Mouse (Mus musculus): ENCODE results near the gene Pet117. TPM values are rescaled to one million over a fixed set of nuclear protein-coding genes. Genes with fewer than 3 reads are reported as not detected.

The Pet117 gene
- polyA plus RNA-seq (2012; fragmentation: generic; extraction: Trizol): 1.2 TPM
- long read RNA-seq, experiment 1: 0 reads
- long read RNA-seq, experiment 2: 0 reads

DNA sequence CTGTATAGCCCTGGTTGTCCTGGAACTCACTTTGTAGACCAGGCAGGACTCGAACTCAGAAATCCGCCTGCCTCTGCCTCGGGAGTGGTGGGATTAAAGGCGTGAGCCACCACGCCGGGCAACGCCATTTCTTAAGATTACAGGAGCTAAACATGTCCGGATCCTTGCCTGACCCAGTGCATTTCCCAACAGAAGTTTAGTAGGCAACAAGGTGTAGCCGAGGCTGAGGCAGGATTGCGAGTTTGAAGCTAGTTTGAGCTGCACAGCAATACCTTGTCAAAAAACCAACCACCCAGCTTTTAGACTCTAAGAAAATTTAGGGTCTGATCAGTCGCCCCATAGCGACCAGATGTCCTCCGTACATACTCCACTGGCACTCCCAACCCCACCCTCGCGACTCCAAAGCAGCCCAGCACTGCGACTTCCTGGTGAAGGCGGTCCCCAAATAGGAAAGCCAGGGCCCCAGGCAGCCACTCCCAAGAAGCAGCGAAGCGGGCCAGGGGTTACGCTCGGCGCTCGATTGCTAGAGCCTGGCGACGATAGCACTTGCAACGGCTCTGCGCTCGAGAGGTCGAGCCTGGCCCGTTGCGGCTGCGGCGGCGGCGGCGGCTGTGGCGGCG, at the start of gene Pet117, which contains the start of gene Kat14:
Gene Pet117, plus strand, starts transcription at position 597 of the 620 bp plus-strand sequence.
Gene Kat14, plus strand, starts transcription at position 584 of the 620 bp plus-strand sequence.
- TF ChIP-seq FOSL1 (IDR thresholded peaks at IDR 0.05; ENCODE audit: insufficient read depth, low read length, poor library complexity, severe bottlenecking) (no peak), MAX (IDR thresholded peaks at IDR 0.05) (no peak), CEBPB (IDR thresholded peaks at IDR 0.05; ENCODE audit: low read depth) (no peak), CTCF (IDR thresholded peaks at IDR 0.05; ENCODE audit: control insufficient read depth, insufficient read depth, insufficient read length) (no peak), MYOD1 (IDR thresholded peaks at IDR 0.05; ENCODE audit: control insufficient read depth, insufficient read length, low read depth) (no peak), USF1 (IDR thresholded peaks at IDR 0.05; ENCODE audit: low read depth) (no peak), MYOG (IDR thresholded peaks at IDR 0.05; ENCODE audit: control insufficient read depth, extremely low read depth, insufficient read length) (no peak)
- H3K79me2 ChIP-seq (ENCODE audit: control insufficient read depth, insufficient read depth): peaks cover 46% of the 10 kb centered on the region

DNA sequence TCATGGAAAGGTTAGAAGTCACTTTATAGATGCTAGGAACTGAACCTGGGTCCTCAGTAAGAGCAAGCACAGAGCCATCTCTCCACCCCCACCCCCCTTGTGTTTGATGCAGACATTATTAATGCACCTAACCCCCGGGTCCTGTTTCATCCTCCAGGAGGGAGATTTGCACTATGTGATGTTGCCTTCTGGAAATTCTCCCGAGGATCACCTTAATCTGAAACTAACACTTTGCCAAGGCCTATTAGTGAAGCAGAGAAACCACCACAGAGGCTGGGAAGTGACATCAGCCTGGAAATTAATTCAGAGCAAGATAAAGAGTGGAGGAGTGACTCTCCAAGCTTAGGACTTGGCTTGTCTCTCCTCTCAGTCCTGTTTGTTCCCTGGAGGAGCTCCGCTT, 44.6 kb upstream of the Pet117 start:
- Histone ChIP-seq H3K79me3 (ENCODE audit: low read depth) (no peaks in the 10 kb centered on the region), H3K27me3 (ENCODE audit: control insufficient read depth, insufficient read depth, insufficient read length) (peaks cover 23% of the 10 kb centered on the region), H3K79me2 (ENCODE audit: control insufficient read depth, insufficient read depth) (no peaks in the 10 kb centered on the region), H3K4me3 (ENCODE audit: insufficient read depth, poor library complexity, severe bottlenecking) (no peak overlapping the region), H3K36me3 (ENCODE audit: control insufficient read depth, insufficient read depth) (no peaks in the 10 kb centered on the region), H3ac (ENCODE audit: control insufficient read depth, insufficient read length, low read depth) (no peak overlapping the region)
- TF ChIP-seq FOSL1 (IDR thresholded peaks at IDR 0.05; ENCODE audit: insufficient read depth, low read length, poor library complexity, severe bottlenecking) (no peak), MYOG (IDR thresholded peaks at IDR 0.05; ENCODE audit: control insufficient read depth, extremely low read depth, insufficient read length) (no peak), CEBPB (IDR thresholded peaks at IDR 0.05; ENCODE audit: low read depth) (no peak), MAX (IDR thresholded peaks at IDR 0.05) (no peak), USF1 (IDR thresholded peaks at IDR 0.05; ENCODE audit: low read depth) (no peak), CTCF (IDR thresholded peaks at IDR 0.05; ENCODE audit: control insufficient read depth, insufficient read depth, insufficient read length) (no peak), MYOD1 (IDR thresholded peaks at IDR 0.05; ENCODE audit: control insufficient read depth, insufficient read length, low read depth) (no peak)

More for the DNA sequence above, at the start of gene Pet117, which contains the start of gene Kat14:
- Histone ChIP-seq H3K4me3 (ENCODE audit: insufficient read depth, poor library complexity, severe bottlenecking) (peak within 1 kb of the TSS; percentile 84), H3ac (ENCODE audit: control insufficient read depth, insufficient read length, low read depth) (peak within 1 kb of the TSS; percentile 78), H3K27me3 (ENCODE audit: control insufficient read depth, insufficient read depth, insufficient read length) (no peaks in the 10 kb centered on the region), H3K79me3 (ENCODE audit: low read depth) (peaks cover 33% of the 10 kb centered on the region), H3K36me3 (ENCODE audit: control insufficient read depth, insufficient read depth) (peaks cover 22% of the 10 kb centered on the region)

DNA sequence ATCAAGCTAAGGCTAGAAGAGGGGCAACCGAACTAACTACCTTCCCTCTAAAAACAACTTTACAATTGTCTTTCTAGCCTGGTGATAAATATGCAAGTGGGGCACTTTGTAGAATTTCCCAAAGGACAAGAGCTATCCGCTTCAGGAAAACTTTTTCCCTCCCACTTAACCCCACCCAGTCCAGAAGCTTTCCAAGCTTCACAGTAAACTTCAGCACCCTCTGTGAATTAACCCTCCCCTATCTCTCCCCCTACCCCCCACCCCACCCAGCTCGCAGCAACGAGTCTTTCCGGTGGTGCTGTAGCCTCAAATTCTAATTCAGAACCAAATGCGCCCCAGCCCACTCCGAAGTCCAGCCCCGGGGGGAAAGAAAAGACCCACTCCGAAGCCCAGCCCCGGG, 39.3 kb upstream of the Pet117 start:
- no peaks in the 10 kb centered on the region for H3K79me3 ChIP-seq (ENCODE audit: low read depth)
- TF ChIP-seq CTCF (IDR thresholded peaks at IDR 0.05; ENCODE audit: control insufficient read depth, insufficient read depth, insufficient read length) (no peak), CEBPB (IDR thresholded peaks at IDR 0.05; ENCODE audit: low read depth) (no peak), MYOG (IDR thresholded peaks at IDR 0.05; ENCODE audit: control insufficient read depth, extremely low read depth, insufficient read length) (no peak), FOSL1 (IDR thresholded peaks at IDR 0.05; ENCODE audit: insufficient read depth, low read length, poor library complexity, severe bottlenecking) (no peak), MAX (IDR thresholded peaks at IDR 0.05) (no peak)
- no peaks in the 10 kb centered on the region for H3K36me3 ChIP-seq (ENCODE audit: control insufficient read depth, insufficient read depth)
- H3K79me2 ChIP-seq (ENCODE audit: control insufficient read depth, insufficient read depth): no peaks in the 10 kb centered on the region
- H3K27me3 ChIP-seq (ENCODE audit: control insufficient read depth, insufficient read depth, insufficient read length): peaks cover 51% of the 10 kb centered on the region
- no peak overlapping the region for H3K4me3 ChIP-seq (ENCODE audit: insufficient read depth, poor library complexity, severe bottlenecking)
- H3ac ChIP-seq (ENCODE audit: control insufficient read depth, insufficient read length, low read depth): no peak overlapping the region

DNA sequence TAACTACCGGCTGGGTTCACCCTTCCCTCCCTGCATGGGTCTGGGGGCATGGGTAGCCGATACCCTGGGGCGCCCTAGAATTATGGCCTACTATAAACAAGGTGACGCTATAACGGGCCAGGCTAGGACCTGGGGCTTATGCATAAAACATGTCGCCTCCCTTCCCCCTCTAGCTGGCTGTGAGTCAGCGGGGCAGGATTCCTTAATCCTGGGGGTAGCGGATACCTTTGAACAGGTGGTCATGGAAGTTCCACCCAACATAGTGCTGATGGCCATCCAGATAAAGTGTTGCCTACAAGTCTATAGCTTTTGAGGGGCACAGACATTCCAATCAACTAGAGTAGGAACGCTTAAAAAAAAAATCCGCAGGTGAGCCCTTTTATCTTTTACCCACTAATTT, 38.9 kb upstream of the Pet117 start:
- TF ChIP-seq MYOD1 (IDR thresholded peaks at IDR 0.05; ENCODE audit: control insufficient read depth, insufficient read length, low read depth) (no peak), CTCF (IDR thresholded peaks at IDR 0.05; ENCODE audit: control insufficient read depth, insufficient read depth, insufficient read length) (no peak), USF1 (IDR thresholded peaks at IDR 0.05; ENCODE audit: low read depth) (no peak), CEBPB (IDR thresholded peaks at IDR 0.05; ENCODE audit: low read depth) (no peak), MYOG (IDR thresholded peaks at IDR 0.05; ENCODE audit: control insufficient read depth, extremely low read depth, insufficient read length) (no peak), MAX (IDR thresholded peaks at IDR 0.05) (no peak), FOSL1 (IDR thresholded peaks at IDR 0.05; ENCODE audit: insufficient read depth, low read length, poor library complexity, severe bottlenecking) (no peak)
- Histone ChIP-seq H3K4me3 (ENCODE audit: insufficient read depth, poor library complexity, severe bottlenecking) (no peak overlapping the region), H3K27me3 (ENCODE audit: control insufficient read depth, insufficient read depth, insufficient read length) (peaks cover 51% of the 10 kb centered on the region), H3ac (ENCODE audit: control insufficient read depth, insufficient read length, low read depth) (no peak overlapping the region), H3K79me2 (ENCODE audit: control insufficient read depth, insufficient read depth) (no peaks in the 10 kb centered on the region), H3K79me3 (ENCODE audit: low read depth) (no peaks in the 10 kb centered on the region), H3K36me3 (ENCODE audit: control insufficient read depth, insufficient read depth) (no peaks in the 10 kb centered on the region)

DNA sequence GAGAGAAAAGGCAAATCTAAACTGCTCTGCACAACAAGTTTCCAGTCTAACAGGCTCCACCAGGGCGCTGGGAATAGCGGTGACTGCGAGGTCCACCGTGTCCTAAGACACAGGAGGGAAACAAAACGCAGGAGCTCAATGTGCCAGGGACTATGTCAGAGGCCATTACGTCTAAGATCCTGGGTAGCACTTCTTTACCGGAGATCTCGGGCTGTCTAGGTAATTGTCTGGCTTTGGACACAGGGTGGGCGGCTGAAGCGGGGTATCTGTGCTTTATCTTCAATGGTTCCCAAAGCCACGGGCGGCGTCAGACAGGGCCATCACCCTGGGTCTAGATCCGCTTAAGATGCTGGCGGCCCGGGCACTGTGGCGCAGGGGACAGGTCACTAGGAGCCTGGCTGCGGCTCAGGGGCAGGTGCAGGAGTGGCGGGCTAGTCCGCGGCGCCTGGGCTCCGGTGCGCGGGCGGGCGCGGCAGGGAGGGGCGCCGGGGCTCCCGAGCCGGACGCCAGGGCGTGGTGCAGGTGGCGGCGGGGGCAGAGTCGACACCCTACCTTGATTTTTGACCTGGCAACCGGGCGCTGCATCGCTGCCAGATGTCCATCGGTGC, 38.3 kb upstream of the Pet117 start:
- TF ChIP-seq FOSL1 (IDR thresholded peaks at IDR 0.05; ENCODE audit: insufficient read depth, low read length, poor library complexity, severe bottlenecking): no peak
- TF ChIP-seq USF1 (IDR thresholded peaks at IDR 0.05; ENCODE audit: low read depth): no peak
- no peak for TF ChIP-seq CEBPB (IDR thresholded peaks at IDR 0.05; ENCODE audit: low read depth)
- TF ChIP-seq MAX (IDR thresholded peaks at IDR 0.05): no peak
- no peak for TF ChIP-seq MYOG (IDR thresholded peaks at IDR 0.05; ENCODE audit: control insufficient read depth, extremely low read depth, insufficient read length)
- TF ChIP-seq CTCF (IDR thresholded peaks at IDR 0.05; ENCODE audit: control insufficient read depth, insufficient read depth, insufficient read length): no peak
- no peak for TF ChIP-seq MYOD1 (IDR thresholded peaks at IDR 0.05; ENCODE audit: control insufficient read depth, insufficient read length, low read depth)
- H3K79me2 ChIP-seq (ENCODE audit: control insufficient read depth, insufficient read depth): no peaks in the 10 kb centered on the region
- no peak overlapping the region for H3K4me3 ChIP-seq (ENCODE audit: insufficient read depth, poor library complexity, severe bottlenecking)
- H3K36me3 ChIP-seq (ENCODE audit: control insufficient read depth, insufficient read depth): no peaks in the 10 kb centered on the region
- H3K27me3 ChIP-seq (ENCODE audit: control insufficient read depth, insufficient read depth, insufficient read length): peaks cover 51% of the 10 kb centered on the region
- H3ac ChIP-seq (ENCODE audit: control insufficient read depth, insufficient read length, low read depth): no peak overlapping the region
- no peaks in the 10 kb centered on the region for H3K79me3 ChIP-seq (ENCODE audit: low read depth)

Measured in C2C12 (cell line).